Mouse (Mus musculus): ENCODE measurements around the gene Gm382. TPM values are rescaled to one million over a fixed set of nuclear protein-coding genes. Genes with fewer than 3 reads are reported as not detected.

The Gm382 gene
- polyA plus RNA-seq (2014; fragmentation: Illumina TruSeq; extraction: RNeasy Lipid Tissue Mini Kit (QIAGEN cat#74804); ENCODE audit: low read depth, low replicate concordance), result not detected

GRCm38 (mm10) chrX:127039672-127040071 is at the start of gene Gm382:
Gm382 (plus strand) TSS chrX:127039972.

Other genes starting within 250 kb of the Gm382 start
- gene 4932411N23Rik, start 224.1 kb upstream of the Gm382 start, polyA plus RNA-seq (2014; fragmentation: Illumina TruSeq; extraction: RNeasy Lipid Tissue Mini Kit (QIAGEN cat#74804); ENCODE audit: low read depth, low replicate concordance), result not detected